35 mouse cellular contexts compared by ENCODE assay signal in the genomic region with DNA sequence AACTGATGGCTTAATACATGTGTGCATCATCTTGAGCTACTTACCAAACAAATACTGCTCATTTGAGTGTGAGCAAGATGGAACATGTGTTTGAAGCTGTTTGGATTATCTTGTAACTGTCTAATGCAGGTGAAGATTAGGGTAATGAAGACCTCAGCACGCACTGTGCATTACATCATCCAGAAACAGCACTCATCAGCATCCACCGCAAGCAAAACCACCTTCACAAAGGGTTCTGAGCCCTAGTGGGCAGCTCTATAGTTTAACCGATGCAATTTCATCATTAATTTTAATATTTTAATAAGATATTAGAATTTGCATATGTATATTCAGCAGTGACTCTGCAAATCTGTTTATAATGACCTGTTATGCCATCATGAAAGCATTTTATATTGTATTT.
"Had no signal": no experiment of that assay in that cellular context is flagged by ENCODE, and none has a peak within 500 bp of the region (broad histone marks: within the 10 kb centered on the region; RNA-seq: fewer than 3 reads in every experiment).

No protein-coding gene starts in this region.

- H3K4me3 ChIP-seq: heart, embryonic 10.5 days; heart, embryonic 12.5 days; heart, embryonic 13.5 days; heart, embryonic 15.5 days; hindbrain, embryonic 10.5 days; hindbrain, embryonic 12.5 days; hindbrain, embryonic 13.5 days; hindbrain, embryonic 15.5 days; intestine, embryonic 15.5 days; kidney, embryonic 15.5 days; layer of hippocampus, adult 2 months had no signal

- H3K36me3 ChIP-seq: heart, embryonic 10.5 days; heart, embryonic 12.5 days; heart, embryonic 13.5 days; heart, embryonic 15.5 days; hindbrain, embryonic 10.5 days; hindbrain, embryonic 12.5 days; hindbrain, embryonic 13.5 days; hindbrain, embryonic 15.5 days; intestine, embryonic 15.5 days; kidney, embryonic 15.5 days had no signal

- H3K9me3 ChIP-seq: heart, embryonic 10.5 days; heart, embryonic 12.5 days; heart, embryonic 13.5 days; heart, embryonic 15.5 days; hindbrain, embryonic 10.5 days; hindbrain, embryonic 12.5 days; hindbrain, embryonic 13.5 days; hindbrain, embryonic 15.5 days; intestine, embryonic 15.5 days; kidney, embryonic 15.5 days had no signal

- H3K27me3 ChIP-seq: heart, embryonic 12.5 days; heart, embryonic 13.5 days; heart, embryonic 15.5 days; hindbrain, embryonic 12.5 days; hindbrain, embryonic 13.5 days; hindbrain, embryonic 15.5 days; intestine, embryonic 15.5 days; kidney, embryonic 15.5 days had no signal

- H3K4me2 ChIP-seq: heart, embryonic 11.5 days; heart, embryonic 12.5 days; heart, embryonic 13.5 days; heart, embryonic 15.5 days; hindbrain, embryonic 12.5 days; hindbrain, embryonic 13.5 days; hindbrain, embryonic 14.5 days; hindbrain, embryonic 15.5 days; intestine, embryonic 15.5 days; kidney, embryonic 15.5 days had no signal

- DNase-seq: heart, postnatal 10 days; heart, postnatal 14 days; heart, postnatal 36 days; heart, postnatal 4 days; kidney, adult 11 months; kidney, adult 18-20 months; kidney, adult 2 months; kidney, adult 8-10 months; kidney, adult 9 months; kidney, postnatal 10 days; kidney, postnatal 14 days; kidney, postnatal 25 days; kidney, postnatal 36 days; kidney, postnatal 4 days; layer of hippocampus, adult 9-11 months; layer of hippocampus, postnatal 36 days had no signal

- H3K9ac ChIP-seq: heart, embryonic 12.5 days; heart, embryonic 13.5 days; heart, embryonic 15.5 days; hindbrain, embryonic 12.5 days; hindbrain, embryonic 13.5 days; hindbrain, embryonic 14.5 days; hindbrain, embryonic 15.5 days; intestine, embryonic 15.5 days; kidney, embryonic 15.5 days had no signal

- H3K4me1 ChIP-seq: heart, embryonic 10.5 days; heart, embryonic 12.5 days; heart, embryonic 13.5 days; heart, embryonic 15.5 days; hindbrain, embryonic 10.5 days; hindbrain, embryonic 12.5 days; hindbrain, embryonic 13.5 days; hindbrain, embryonic 15.5 days; intestine, embryonic 15.5 days; kidney, embryonic 15.5 days had no signal

- H3K27ac ChIP-seq: heart, embryonic 10.5 days; heart, embryonic 13.5 days; heart, embryonic 15.5 days; hindbrain, embryonic 10.5 days; hindbrain, embryonic 12.5 days; hindbrain, embryonic 13.5 days; hindbrain, embryonic 14.5 days; hindbrain, embryonic 15.5 days; hindbrain, postnatal 0 days; intestine, embryonic 15.5 days; kidney, embryonic 15.5 days; kidney, postnatal 0 days; layer of hippocampus, adult 2 months had no signal

- ATAC-seq: hindbrain, embryonic 16.5 days; hindbrain, postnatal 0 days; inflammation-experienced regulatory T-cells, adult 6 months; intestine, embryonic 15.5 days; intestine, embryonic 16.5 days; intestine, postnatal 0 days had no signal
